Mouse (Mus musculus) retina, postnatal 7 days (tissue): Measurements from ENCODE around the gene Trex1.

Experiments used
- DNase-seq: peaks from one replicate; pipeline ENCODE4 v3.0.0-alpha.2; 2012; ENCODE audit warnings: low read depth, low spot score

Trex1 gene

GRCm38 (mm10) chr9:109087987-109088386, 28.5 kb upstream of the Trex1 start:
- DNase-seq, result no peak

- no peak for DNase-seq
Observed at GRCm38 (mm10) chr9:109084922-109085321, 25.4 kb upstream of the Trex1 start.

GRCm38 (mm10) chr9:109082124-109082800, 22.7 kb upstream of the Trex1 start, which contains the start of the genes Ccdc51 and Tma7:
TSS of gene Ccdc51 (plus strand) at chr9:109082493.
TSS of gene Tma7 (minus strand) at chr9:109082587.
- peak; percentile 89 for DNase-seq

- DNase-seq, result no peak
Observed at GRCm38 (mm10) chr9:109081749-109082123, 22.2 kb upstream of the Trex1 start.

- no peak for DNase-seq
Observed at GRCm38 (mm10) chr9:109080516-109080915, 21.0 kb upstream of the Trex1 start.

- DNase-seq, result peak; percentile 78
Observed at GRCm38 (mm10) chr9:109073661-109074573, 14.4 kb upstream of the Trex1 start, which contains the start of gene Atrip. TSS of gene Atrip (minus strand) at chr9:109074124.

- no peak for DNase-seq
Observed at GRCm38 (mm10) chr9:109068095-109068735, 8.7 kb upstream of the Trex1 start.

GRCm38 (mm10) chr9:109060898-109061295, 1.4 kb upstream of the Trex1 start:
- no peak for DNase-seq

GRCm38 (mm10) chr9:109060184-109060897, 807 bp upstream of the Trex1 start:
- DNase-seq, result no peak

- no peak for DNase-seq
Observed at GRCm38 (mm10) chr9:109058006-109058765, 1.3 kb downstream of the Trex1 start.

GRCm38 (mm10) chr9:109057543-109057942, 2.0 kb downstream of the Trex1 start:
- DNase-seq, result no peak

GRCm38 (mm10) chr9:109056916-109057315, 2.6 kb downstream of the Trex1 start:
- no peak for DNase-seq

GRCm38 (mm10) chr9:109056081-109056690, 3.3 kb downstream of the Trex1 start:
- DNase-seq, result no peak

GRCm38 (mm10) chr9:109055271-109056030, 4.1 kb downstream of the Trex1 start:
- no peak for DNase-seq

GRCm38 (mm10) chr9:109054712-109055111, 4.8 kb downstream of the Trex1 start:
- DNase-seq, result no peak

- DNase-seq, result no peak
Observed at GRCm38 (mm10) chr9:109053851-109054250, 5.7 kb downstream of the Trex1 start.

GRCm38 (mm10) chr9:109053366-109053765, 6.2 kb downstream of the Trex1 start:
- no peak for DNase-seq

- no peak for DNase-seq
Observed at GRCm38 (mm10) chr9:109052490-109053260, 6.9 kb downstream of the Trex1 start.
